Comparison of ENCODE assay signal across 16 mouse cellular contexts in genomic region chr4:106202554-106202953, GRCm38 (mm10).
DNase-seq lines count a peak whose midpoint lies in the region; ATAC-seq and TF ChIP-seq lines count a peak whose summit lies in the region.
"Had no signal": no experiment of that assay in that cellular context is flagged by ENCODE, and none has a peak within 500 bp of the region (broad histone marks: within the 10 kb centered on the region; RNA-seq: fewer than 3 reads in every experiment).

No protein-coding gene starts in this region.

- TF ChIP-seq CTCF in intestine, postnatal 0 days (IDR thresholded peaks at IDR 0.05; ENCODE audit: low read depth) = no peak

- H3K4me1 ChIP-seq in forebrain, embryonic 14.5 days (ENCODE audit: control insufficient read depth, insufficient read depth, low read length) = no peaks in the 10 kb centered on the region
- no peaks in the 10 kb centered on the region for H3K4me1 ChIP-seq in intestine, postnatal 0 days (replicated peaks; ENCODE audit: control insufficient read depth, insufficient read depth, low read length)

- H3K36me3 ChIP-seq in forebrain, embryonic 14.5 days (ENCODE audit: control insufficient read depth, insufficient read depth, low read length) = no peaks in the 10 kb centered on the region
- no peaks in the 10 kb centered on the region for H3K36me3 ChIP-seq in intestine, postnatal 0 days (ENCODE audit: control insufficient read depth, insufficient read depth)
- H3K36me3 ChIP-seq: heart, embryonic 15.5 days; lung, embryonic 15.5 days; neural tube, embryonic 12.5 days had no signal

- 6% methylated on average over 3 of the region's 3 CpGs for WGBS in forebrain, embryonic 14.5 days
- WGBS in intestine, postnatal 0 days = 62% methylated on average over 3 of the region's 3 CpGs

- no peak overlapping the region for H3K27ac ChIP-seq in forebrain, embryonic 14.5 days (ENCODE audit: low read depth, low read length)
- no peak overlapping the region for H3K27ac ChIP-seq in intestine, postnatal 0 days (ENCODE audit: low read depth, low read length)
- H3K27ac ChIP-seq: heart, embryonic 15.5 days; lung, embryonic 15.5 days; neural tube, embryonic 12.5 days had no signal

- H3K9me3 ChIP-seq in forebrain, embryonic 14.5 days (replicated peaks; ENCODE audit: control insufficient read depth, low read length) = no peaks in the 10 kb centered on the region
- H3K9me3 ChIP-seq in intestine, postnatal 0 days (ENCODE audit: control insufficient read depth) = no peaks in the 10 kb centered on the region
- H3K9me3 ChIP-seq: heart, embryonic 15.5 days; lung, embryonic 15.5 days; neural tube, embryonic 12.5 days had no signal

- peak; percentile 18 for DNase-seq in kidney, adult 9 months
- DNase-seq in kidney, adult 8-10 months = no peak
- peak; percentile 73 for DNase-seq in Muller cell, postnatal 12 days (ENCODE audit: inconsistent ontology term)
- peak; percentile 41 for DNase-seq in embryo, embryonic 10.5 days (ENCODE audit: low spot score)
- DNase-seq in forebrain, embryonic 14.5 days (ENCODE audit: low spot score) = peak; percentile 51
- DNase-seq in heart, postnatal 36 days = no peak
- DNase-seq: adrenal gland, postnatal 36 days; cerebellum, postnatal 14 days; layer of hippocampus, adult 9-11 months; thymus, adult 2 months had no signal

- no peak overlapping the region for H3K4me2 ChIP-seq in forebrain, embryonic 14.5 days (ENCODE audit: low read length)
- no peak overlapping the region for H3K4me2 ChIP-seq in intestine, postnatal 0 days (replicated peaks; ENCODE audit: low read depth)
- H3K4me2 ChIP-seq: heart, embryonic 15.5 days; lung, embryonic 15.5 days; neural tube, embryonic 12.5 days had no signal

- no peaks in the 10 kb centered on the region for H3K27me3 ChIP-seq in forebrain, embryonic 14.5 days (replicated peaks; ENCODE audit: control insufficient read depth, insufficient read depth, low read length)
- no peaks in the 10 kb centered on the region for H3K27me3 ChIP-seq in intestine, postnatal 0 days (replicated peaks; ENCODE audit: control insufficient read depth, insufficient read depth, low read length)
- H3K27me3 ChIP-seq: heart, embryonic 15.5 days; lung, embryonic 15.5 days; neural tube, embryonic 12.5 days had no signal

- no peak overlapping the region for H3K4me3 ChIP-seq in forebrain, embryonic 14.5 days (ENCODE audit: low read depth, low read length)
- H3K4me3 ChIP-seq in intestine, postnatal 0 days (ENCODE audit: low read depth, low read length) = no peak overlapping the region
- H3K4me3 ChIP-seq: heart, embryonic 15.5 days; lung, embryonic 15.5 days; neural tube, embryonic 12.5 days had no signal

- H3K9ac ChIP-seq in forebrain, embryonic 14.5 days (ENCODE audit: low read length) = no peak overlapping the region
- no peak overlapping the region for H3K9ac ChIP-seq in intestine, postnatal 0 days (ENCODE audit: low read depth, low read length)
- H3K9ac ChIP-seq: heart, embryonic 15.5 days; lung, embryonic 15.5 days; neural tube, embryonic 12.5 days had no signal

- intact Hi-C loops in heart, postnatal 36 days (cut with DNase I) = no loop called here

- ATAC-seq in forebrain, embryonic 14.5 days = peak; percentile 63; the same call in 1 of the 2 replicates
- no peak for ATAC-seq in intestine, postnatal 0 days
- no peak for ATAC-seq in activated CD4-positive, CD25-positive, alpha-beta regulatory T cell, adult 4 months
- ATAC-seq: hindbrain, embryonic 16.5 days had no signal

Comparison
In these comparisons a context has a peak if more than half of its experiments do, and no peak if none do; other contexts are left out.
1. DNase-seq: peak in kidney, adult 9 months (single experiment), Muller cell, postnatal 12 days (single experiment), embryo, embryonic 10.5 days (single experiment) and forebrain, embryonic 14.5 days (single experiment); none in kidney, adult 8-10 months (0 of 2) and heart, postnatal 36 days (0 of 2).